Mouse (Mus musculus): ENCODE data around the gene Flywch1. TPM values are rescaled to one million over a fixed set of nuclear protein-coding genes. Genes with fewer than 3 reads are reported as not detected.

Gene Flywch1
- polyA plus RNA-seq (2012; ENCODE audit: insufficient read depth, low replicate concordance), result 6.0 and 53.7 TPM in 2 replicates

DNA sequence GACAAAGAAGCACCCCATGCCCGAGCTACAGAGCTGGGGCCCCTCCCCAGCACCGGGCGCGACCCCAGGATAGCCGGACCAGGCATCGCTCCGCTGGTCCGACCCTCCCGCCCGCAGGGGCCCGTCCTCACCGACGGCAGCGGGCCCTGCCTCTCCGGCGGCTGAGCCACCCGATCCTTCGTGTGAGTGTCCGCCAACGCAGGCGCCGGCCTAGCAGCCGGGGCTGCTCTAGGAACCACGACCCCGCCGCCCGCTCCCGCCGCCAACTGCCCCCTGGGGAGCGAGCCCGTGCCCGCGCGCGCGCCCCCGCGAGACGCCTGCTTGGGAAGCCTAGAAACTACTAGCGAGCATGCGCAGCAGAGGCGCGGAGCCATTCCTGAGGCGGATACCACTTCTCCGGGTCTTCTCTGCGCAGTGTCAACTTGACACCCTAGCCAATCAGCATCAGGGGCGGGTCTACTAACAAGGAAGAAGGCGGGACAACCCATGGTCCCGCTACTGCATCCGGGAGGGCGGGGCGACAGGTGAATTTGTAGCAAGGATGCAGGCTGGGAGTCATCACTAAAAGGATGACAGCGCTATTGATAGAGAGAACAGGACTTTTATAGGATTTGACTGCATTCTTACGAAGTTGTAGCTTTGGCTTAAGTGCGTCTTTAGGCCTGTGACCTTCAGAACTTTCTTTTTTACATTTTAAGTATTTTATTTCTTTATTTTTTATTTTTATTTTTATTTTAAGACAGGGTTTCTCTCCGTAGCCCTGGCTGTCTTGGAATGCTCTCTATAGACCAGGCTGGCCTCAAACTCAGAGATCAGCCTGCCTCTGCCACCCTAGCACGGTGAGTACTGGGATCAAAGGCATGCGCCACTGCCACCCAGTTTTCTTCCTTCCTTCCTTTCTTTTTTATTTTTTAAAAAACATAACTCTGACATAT, at the start of gene Flywch1:
Gene Flywch1, minus strand, starts transcription at position 319 of the 935 bp plus-strand sequence.
- no peaks in the 10 kb centered on the region for H3K27me3 ChIP-seq (replicated peaks)

DNA sequence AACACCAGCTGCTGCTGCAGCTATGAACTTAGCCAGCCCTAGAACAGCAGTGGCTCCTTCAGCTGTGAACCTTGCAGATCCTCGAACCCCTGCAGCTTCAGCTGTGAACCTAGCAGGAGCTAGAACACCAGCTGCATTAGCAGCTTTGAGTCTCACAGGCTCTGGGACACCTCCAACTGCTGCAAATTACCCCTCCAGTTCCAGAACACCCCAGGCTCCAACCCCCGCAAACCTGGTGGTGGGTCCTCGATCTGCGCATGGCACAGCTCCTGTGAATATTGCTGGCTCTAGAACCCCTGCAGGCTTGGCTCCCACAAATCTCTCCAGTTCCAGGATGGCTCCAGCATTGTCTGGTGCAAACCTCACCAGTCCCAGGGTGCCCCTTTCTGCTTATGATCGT, 49.3 kb upstream of the Flywch1 start:
- H3K4me3 ChIP-seq (replicated peaks), result no peak overlapping the region
- H3K27me3 ChIP-seq (replicated peaks), result no peaks in the 10 kb centered on the region
- peaks cover 40% of the 10 kb centered on the region for H3K4me1 ChIP-seq
- H3K9me3 ChIP-seq, result peaks cover 10% of the 10 kb centered on the region; the same call in 1 of the 2 replicates
- TF ChIP-seq FLI1 (IDR thresholded peaks at IDR 0.05; ENCODE audit: low read length) (no peak), GATA1 (IDR thresholded peaks at IDR 0.05; ENCODE audit: borderline replicate concordance, low read length) (no peak)
- peaks cover 98% of the 10 kb centered on the region for H3K36me3 ChIP-seq (replicated peaks; ENCODE audit: low read length)

More for the DNA sequence above, at the start of gene Flywch1:
- Histone ChIP-seq H3K4me3 (replicated peaks) (peak within 1 kb of the TSS; percentile 96), H3K4me1 (peaks cover 28% of the 10 kb centered on the region), H3K9me3 (no peaks in the 10 kb centered on the region), H3K36me3 (replicated peaks; ENCODE audit: low read length) (peaks cover 6% of the 10 kb centered on the region)
- TF ChIP-seq FLI1 (IDR thresholded peaks at IDR 0.05; ENCODE audit: low read length) (no peak), GATA1 (IDR thresholded peaks at IDR 0.05; ENCODE audit: borderline replicate concordance, low read length) (no peak)

DNA sequence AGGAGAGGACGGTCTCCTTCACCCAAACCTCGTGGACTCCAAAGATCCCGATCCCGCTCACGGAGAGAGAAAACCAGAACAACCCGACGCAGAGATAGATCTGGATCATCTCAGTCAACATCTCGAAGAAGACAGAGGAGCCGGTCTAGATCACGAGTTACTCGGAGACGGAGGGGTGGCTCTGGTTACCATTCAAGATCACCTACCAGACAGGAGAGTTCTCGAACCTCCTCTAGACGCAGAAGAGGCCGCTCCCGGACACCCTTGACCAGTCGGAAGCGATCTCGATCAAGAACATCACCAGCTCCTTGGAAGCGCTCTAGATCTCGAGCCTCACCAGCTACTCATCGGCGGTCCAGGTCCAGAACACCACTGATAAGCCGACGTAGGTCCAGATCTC, 47.8 kb upstream of the Flywch1 start:
- TF ChIP-seq GATA1 (IDR thresholded peaks at IDR 0.05; ENCODE audit: borderline replicate concordance, low read length) (no peak), FLI1 (IDR thresholded peaks at IDR 0.05; ENCODE audit: low read length) (no peak)
- H3K9me3 ChIP-seq, result peaks cover 14% of the 10 kb centered on the region; the same call in 1 of the 2 replicates
- H3K4me3 ChIP-seq (replicated peaks), result no peak overlapping the region
- no peaks in the 10 kb centered on the region for H3K27me3 ChIP-seq (replicated peaks)
- H3K36me3 ChIP-seq (replicated peaks; ENCODE audit: low read length), result peaks cover 99% of the 10 kb centered on the region
- H3K4me1 ChIP-seq, result peaks cover 42% of the 10 kb centered on the region

DNA sequence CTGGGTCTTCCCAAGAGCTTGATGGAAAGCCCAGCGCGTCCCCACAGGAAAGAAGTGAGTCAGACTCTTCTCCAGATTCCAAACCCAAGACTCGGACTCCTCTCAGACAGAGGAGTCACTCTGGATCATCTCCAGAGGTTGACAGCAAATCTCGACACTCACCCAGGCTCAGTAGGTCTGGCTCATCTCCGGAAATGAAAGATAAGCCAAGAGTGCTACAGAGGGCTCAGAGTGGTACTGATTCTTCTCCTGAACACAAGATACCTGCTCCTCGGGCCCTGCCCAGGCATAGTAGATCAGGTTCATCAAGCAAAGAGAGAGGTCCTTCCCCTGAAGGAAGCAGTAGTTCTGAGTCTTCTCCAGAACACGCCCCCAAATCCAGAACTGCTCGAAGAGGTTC, 47.2 kb upstream of the Flywch1 start:
- H3K4me3 ChIP-seq (replicated peaks), result no peak overlapping the region
- TF ChIP-seq FLI1 (IDR thresholded peaks at IDR 0.05; ENCODE audit: low read length) (no peak), GATA1 (IDR thresholded peaks at IDR 0.05; ENCODE audit: borderline replicate concordance, low read length) (no peak)
- peaks cover 100% of the 10 kb centered on the region for H3K36me3 ChIP-seq (replicated peaks; ENCODE audit: low read length)
- no peaks in the 10 kb centered on the region for H3K27me3 ChIP-seq (replicated peaks)
- peaks cover 38% of the 10 kb centered on the region for H3K4me1 ChIP-seq
- peaks cover 14% of the 10 kb centered on the region; the same call in 1 of the 2 replicates for H3K9me3 ChIP-seq

DNA sequence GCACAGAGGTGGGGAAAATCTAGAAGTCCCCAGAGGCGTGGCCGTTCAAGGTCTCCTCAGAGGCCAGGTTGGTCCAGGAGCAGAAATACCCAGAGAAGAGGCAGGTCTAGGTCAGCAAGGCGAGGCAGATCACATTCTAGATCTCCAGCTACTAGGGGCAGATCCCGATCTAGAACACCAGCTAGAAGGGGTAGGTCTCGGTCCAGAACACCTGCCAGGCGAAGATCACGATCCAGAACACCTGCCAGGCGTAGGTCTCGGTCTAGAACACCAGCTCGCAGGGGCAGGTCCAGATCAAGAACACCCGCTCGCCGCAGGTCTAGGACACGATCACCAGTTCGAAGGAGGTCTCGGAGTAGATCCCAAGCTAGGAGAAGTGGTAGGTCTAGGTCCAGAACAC, 44.2 kb upstream of the Flywch1 start:
- peaks cover 11% of the 10 kb centered on the region for H3K4me1 ChIP-seq
- TF ChIP-seq GATA1 (IDR thresholded peaks at IDR 0.05; ENCODE audit: borderline replicate concordance, low read length), result no peak
- no peak for TF ChIP-seq FLI1 (IDR thresholded peaks at IDR 0.05; ENCODE audit: low read length)
- H3K27me3 ChIP-seq (replicated peaks), result no peaks in the 10 kb centered on the region
- H3K36me3 ChIP-seq (replicated peaks; ENCODE audit: low read length), result peaks cover 100% of the 10 kb centered on the region
- no peak overlapping the region for H3K4me3 ChIP-seq (replicated peaks)
- peaks cover 14% of the 10 kb centered on the region; the same call in 1 of the 2 replicates for H3K9me3 ChIP-seq

DNA sequence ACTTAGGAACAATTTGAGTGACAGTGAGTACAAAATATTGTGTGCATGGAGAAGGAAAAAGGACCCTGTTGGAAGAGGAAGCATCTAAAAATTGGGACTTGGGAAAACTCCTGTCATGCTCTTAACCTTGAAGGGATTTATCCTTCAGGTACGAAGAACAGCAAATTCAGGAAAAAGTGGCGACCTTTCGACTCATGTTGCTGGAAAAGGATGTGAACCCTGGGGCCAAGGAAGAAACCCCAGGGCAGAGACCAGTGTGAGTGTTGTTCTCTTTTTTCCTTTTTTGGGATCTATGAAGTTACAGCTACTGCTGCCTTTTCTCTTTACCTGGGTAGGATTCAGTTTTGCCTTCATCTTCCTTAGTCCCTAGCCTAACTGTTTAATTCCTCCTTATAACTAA, 36.5 kb upstream of the Flywch1 start:
- H3K4me3 ChIP-seq (replicated peaks), result no peak overlapping the region
- no peaks in the 10 kb centered on the region for H3K9me3 ChIP-seq
- TF ChIP-seq GATA1 (IDR thresholded peaks at IDR 0.05; ENCODE audit: borderline replicate concordance, low read length) (no peak), FLI1 (IDR thresholded peaks at IDR 0.05; ENCODE audit: low read length) (no peak)
- H3K27me3 ChIP-seq (replicated peaks), result no peaks in the 10 kb centered on the region
- H3K36me3 ChIP-seq (replicated peaks; ENCODE audit: low read length), result peaks cover 74% of the 10 kb centered on the region
- peaks cover 27% of the 10 kb centered on the region for H3K4me1 ChIP-seq

DNA sequence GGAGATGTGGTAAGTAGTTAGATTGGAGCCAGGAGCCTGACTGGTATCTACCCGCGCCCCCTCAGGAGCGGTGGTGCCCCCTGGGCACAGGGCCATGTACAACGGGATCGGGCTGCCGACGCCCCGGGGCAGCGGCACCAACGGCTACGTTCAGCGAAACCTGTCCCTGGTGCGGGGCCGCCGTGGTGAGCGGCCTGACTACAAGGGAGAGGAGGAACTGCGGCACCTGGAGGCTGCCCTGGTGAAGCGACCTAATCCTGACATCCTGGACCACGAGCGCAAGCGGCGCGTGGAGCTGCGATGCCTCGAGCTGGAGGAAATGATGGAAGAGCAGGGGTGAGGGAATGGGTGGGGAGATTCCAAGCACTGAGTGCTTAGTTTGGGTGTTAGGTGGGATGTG, 35.5 kb upstream of the Flywch1 start:
- no peaks in the 10 kb centered on the region for H3K9me3 ChIP-seq
- H3K36me3 ChIP-seq (replicated peaks; ENCODE audit: low read length), result peaks cover 63% of the 10 kb centered on the region
- TF ChIP-seq FLI1 (IDR thresholded peaks at IDR 0.05; ENCODE audit: low read length), result no peak
- no peak for TF ChIP-seq GATA1 (IDR thresholded peaks at IDR 0.05; ENCODE audit: borderline replicate concordance, low read length)
- peaks cover 27% of the 10 kb centered on the region for H3K4me1 ChIP-seq
- peak overlapping the region; percentile 72 for H3K4me3 ChIP-seq (replicated peaks)
- H3K27me3 ChIP-seq (replicated peaks), result no peaks in the 10 kb centered on the region

DNA sequence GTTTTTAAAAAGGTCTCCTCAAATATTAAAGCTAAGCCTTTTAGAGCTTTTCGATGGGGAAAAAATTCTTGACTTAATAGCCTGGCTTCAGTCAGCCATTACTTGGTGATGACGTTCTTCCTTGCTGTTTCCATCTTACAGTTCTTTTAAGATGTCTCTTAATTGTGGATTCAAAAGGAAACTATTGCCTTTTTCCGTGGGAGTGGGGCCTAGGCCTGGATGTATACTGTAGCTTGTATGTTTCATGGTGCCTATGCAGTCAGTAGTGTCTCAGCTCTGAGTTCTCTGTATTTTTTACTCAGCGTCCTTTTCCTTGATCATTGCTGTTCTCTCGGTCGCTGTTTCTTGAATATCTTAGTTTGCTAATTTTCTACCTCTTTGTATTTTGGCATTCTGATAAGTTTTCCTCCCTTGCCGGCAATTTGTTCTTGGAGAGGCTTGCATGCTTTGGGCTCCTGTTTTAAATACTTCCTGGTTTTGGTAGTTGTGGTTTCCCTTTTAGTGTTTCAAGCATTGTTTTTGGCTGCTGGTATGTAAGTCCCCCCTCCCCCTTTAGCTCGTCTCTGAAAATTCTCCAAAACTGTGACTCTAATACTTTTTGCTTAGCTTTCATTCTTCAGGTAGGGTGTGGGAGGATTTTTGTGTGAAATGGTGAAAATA, 33.2 kb upstream of the Flywch1 start:
- Histone ChIP-seq H3K36me3 (replicated peaks; ENCODE audit: low read length) (peaks cover 40% of the 10 kb centered on the region), H3K4me1 (peaks cover 31% of the 10 kb centered on the region), H3K27me3 (replicated peaks) (no peaks in the 10 kb centered on the region), H3K4me3 (replicated peaks) (peak overlapping the region; percentile 95), H3K9me3 (no peaks in the 10 kb centered on the region)
- TF ChIP-seq FLI1 (IDR thresholded peaks at IDR 0.05; ENCODE audit: low read length), result no peak

DNA sequence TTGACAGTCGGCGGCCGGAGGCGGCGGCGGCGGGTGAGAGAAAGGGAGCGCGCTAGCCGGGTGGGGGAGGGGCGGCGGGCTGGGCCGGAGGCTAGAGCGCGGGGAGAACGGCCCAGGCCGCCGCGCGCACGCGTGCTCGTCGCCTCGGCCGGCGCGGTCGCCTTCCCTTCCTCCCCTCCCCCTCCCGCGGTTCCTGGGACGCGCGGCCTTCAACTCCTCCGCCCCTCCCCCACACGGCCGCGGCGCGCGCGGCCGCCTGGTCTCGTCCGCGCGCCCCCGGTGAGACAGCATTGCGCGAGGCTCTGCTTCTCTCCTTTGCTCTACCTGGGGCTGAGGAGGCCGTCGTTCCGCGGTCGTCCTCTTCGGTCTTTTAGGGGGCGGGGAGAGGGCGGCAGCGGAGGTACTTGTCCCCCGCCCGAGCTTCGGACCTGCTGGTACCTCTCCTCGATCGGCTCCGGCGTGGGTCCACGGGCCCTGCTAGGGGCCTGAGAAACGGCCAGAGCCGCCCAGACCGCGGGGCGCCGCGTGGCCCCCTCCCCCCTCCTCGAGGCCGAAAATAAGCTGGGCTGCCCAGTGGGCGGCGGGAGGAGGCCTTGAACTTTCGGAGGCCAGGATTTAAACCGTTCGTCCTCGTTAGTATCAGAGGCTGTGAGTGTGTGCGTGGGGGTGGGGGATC, 32.1 kb upstream of the Flywch1 start:
- Histone ChIP-seq H3K4me3 (replicated peaks) (peak overlapping the region; percentile 95), H3K27me3 (replicated peaks) (no peaks in the 10 kb centered on the region), H3K9me3 (no peaks in the 10 kb centered on the region), H3K36me3 (replicated peaks; ENCODE audit: low read length) (peaks cover 30% of the 10 kb centered on the region), H3K4me1 (peaks cover 36% of the 10 kb centered on the region)
- TF ChIP-seq GATA1 (IDR thresholded peaks at IDR 0.05; ENCODE audit: borderline replicate concordance, low read length), result no peak
- no peak for TF ChIP-seq FLI1 (IDR thresholded peaks at IDR 0.05; ENCODE audit: low read length)

Data from megakaryocyte, embryonic 14.5 days (primary cell).